Mouse (Mus musculus): ENCODE measurements around the gene Tfap4. TPM values are rescaled to one million over a fixed set of nuclear protein-coding genes. Genes with fewer than 3 reads are reported as not detected.
"Not testable (repeated sequence)": the region's sequence is repeated elsewhere in the genome, so short reads cannot be mapped to it uniquely, and the experiment has no call there.

Tfap4 gene
- polyA plus RNA-seq, 1 experiment from 2014 or later = 16.6 TPM

DNA sequence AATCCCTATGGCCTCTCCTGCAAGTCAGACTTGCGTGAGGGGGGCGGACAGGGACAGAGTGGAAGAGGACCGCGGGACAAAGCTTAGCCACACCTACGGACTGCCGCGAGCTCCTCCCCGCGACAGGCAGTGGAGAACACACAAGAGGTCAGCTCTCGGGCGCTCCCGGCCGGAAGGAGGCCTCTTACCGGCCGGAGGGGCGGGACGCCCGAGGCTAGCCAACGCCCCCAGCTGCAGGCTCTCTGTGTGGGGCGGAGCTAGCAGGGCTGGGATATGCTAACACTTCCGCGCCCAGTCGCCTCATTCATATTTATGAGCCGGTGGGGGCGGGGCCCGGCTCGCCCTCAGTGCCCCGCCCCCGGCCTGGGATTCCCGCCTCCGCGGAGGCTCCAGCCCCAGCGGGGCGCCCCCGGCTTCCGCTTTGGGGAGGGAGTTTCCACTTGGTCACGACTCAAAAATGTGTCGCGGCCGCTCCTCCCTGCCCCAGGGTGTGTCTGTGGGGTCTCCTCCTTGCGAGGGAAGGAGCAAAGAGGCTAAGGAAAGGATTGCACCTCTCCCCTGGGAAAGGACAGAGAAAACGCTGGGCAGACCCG, 27.0 kb upstream of the Tfap4 start:
- under 1% methylated on average over 21 of the region's 43 CpGs for WGBS
- ATAC-seq (ENCODE audit: low read depth) = peak; percentile 99
- Histone ChIP-seq H3K36me3 (ENCODE audit: control insufficient read depth, insufficient read depth, low read length) (peaks cover 8% of the 10 kb centered on the region; the same call in 1 of the 2 replicates), H3K9me3 (ENCODE audit: control insufficient read depth, low read length) (no peaks in the 10 kb centered on the region), H3K4me3 (ENCODE audit: low read depth, low read length) (peak overlapping the region; percentile 47), H3K4me1 (ENCODE audit: control insufficient read depth, insufficient read depth, low read length) (peaks cover 9% of the 10 kb centered on the region), H3K27me3 (replicated peaks; ENCODE audit: control insufficient read depth, insufficient read depth, low read length) (no peaks in the 10 kb centered on the region), H3K27ac (replicated peaks; ENCODE audit: low read depth, low read length) (peak overlapping the region; percentile 93), H3K9ac (ENCODE audit: low read depth, low read length) (peak overlapping the region; percentile 69), H3K4me2 (ENCODE audit: low read depth, low read length) (peak overlapping the region; percentile 68)
- peak; percentile 99 for DNase-seq (ENCODE audit: low spot score)

- H3K27ac ChIP-seq (replicated peaks; ENCODE audit: low read depth, low read length) = peak overlapping the region; percentile 93
- no peak for DNase-seq (ENCODE audit: low spot score)
- peak overlapping the region; percentile 69 for H3K9ac ChIP-seq (ENCODE audit: low read depth, low read length)
- peak overlapping the region; percentile 68 for H3K4me2 ChIP-seq (ENCODE audit: low read depth, low read length)
- H3K9me3 ChIP-seq (ENCODE audit: control insufficient read depth, low read length) = no peaks in the 10 kb centered on the region
- no peaks in the 10 kb centered on the region for H3K27me3 ChIP-seq (replicated peaks; ENCODE audit: control insufficient read depth, insufficient read depth, low read length)
- peaks cover 9% of the 10 kb centered on the region for H3K4me1 ChIP-seq (ENCODE audit: control insufficient read depth, insufficient read depth, low read length)
- peak; percentile 31 for ATAC-seq (ENCODE audit: low read depth)
- peak overlapping the region; percentile 47 for H3K4me3 ChIP-seq (ENCODE audit: low read depth, low read length)
- peaks cover 6% of the 10 kb centered on the region; the same call in 1 of the 2 replicates for H3K36me3 ChIP-seq (ENCODE audit: control insufficient read depth, insufficient read depth, low read length)
- WGBS = 9% methylated on average over 14 of the region's 14 CpGs
Observed at GRCm38 (mm10) chr16:4585642-4586530, 26.2 kb upstream of the Tfap4 start.

DNA sequence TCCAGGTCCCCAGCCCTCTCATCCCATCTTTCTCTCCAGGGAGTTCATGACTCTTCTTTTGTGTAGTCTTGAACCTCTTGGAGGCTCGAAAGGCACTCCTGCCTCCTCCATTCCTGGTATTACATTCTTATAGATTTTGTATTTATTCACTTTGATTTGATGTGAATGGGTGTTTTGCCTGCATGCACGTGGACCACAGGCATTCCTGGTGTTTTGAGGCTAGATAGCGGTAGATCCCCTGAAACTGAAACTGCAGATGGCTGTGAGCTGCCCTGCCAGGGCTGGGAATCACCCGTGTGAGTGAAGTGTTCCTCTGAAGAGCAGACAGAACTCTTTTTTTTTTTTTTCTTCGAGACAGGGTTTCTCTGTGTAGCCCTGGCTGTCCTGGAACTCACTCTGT, 24.8 kb upstream of the Tfap4 start:
- Histone ChIP-seq H3K27me3 (replicated peaks; ENCODE audit: control insufficient read depth, insufficient read depth, low read length) (no peaks in the 10 kb centered on the region), H3K27ac (replicated peaks; ENCODE audit: low read depth, low read length) (no peak overlapping the region), H3K4me1 (ENCODE audit: control insufficient read depth, insufficient read depth, low read length) (peaks cover 9% of the 10 kb centered on the region), H3K9ac (ENCODE audit: low read depth, low read length) (no peak overlapping the region), H3K4me2 (ENCODE audit: low read depth, low read length) (no peak overlapping the region), H3K4me3 (ENCODE audit: low read depth, low read length) (no peak overlapping the region), H3K9me3 (ENCODE audit: control insufficient read depth, low read length) (no peaks in the 10 kb centered on the region), H3K36me3 (ENCODE audit: control insufficient read depth, insufficient read depth, low read length) (no peaks in the 10 kb centered on the region)
- ATAC-seq (ENCODE audit: low read depth) (no peak), DNase-seq (ENCODE audit: low spot score) (no peak)
- 67% methylated on average over 5 of the region's 5 CpGs for WGBS

DNA sequence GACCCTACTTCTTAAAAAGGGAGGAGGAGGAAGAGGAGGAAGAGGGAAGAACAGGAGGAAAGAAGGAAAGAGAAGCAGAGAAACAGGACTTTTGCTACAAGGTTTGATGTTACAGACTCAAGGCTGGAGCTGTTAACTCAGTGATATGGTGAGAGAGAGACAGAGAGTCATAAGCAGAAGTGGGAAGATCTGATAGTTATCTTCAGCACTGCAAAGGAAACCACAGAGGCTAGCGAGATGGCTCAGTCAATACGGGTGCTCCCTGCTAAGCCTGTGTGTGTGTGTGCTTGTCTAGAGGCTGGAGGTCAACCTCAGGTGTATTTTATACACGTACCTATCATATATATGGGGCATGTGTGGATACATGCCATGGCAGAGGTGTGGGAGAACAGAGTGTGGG, 24.2 kb upstream of the Tfap4 start:
- no peak for ATAC-seq (ENCODE audit: low read depth)
- Histone ChIP-seq H3K36me3 (ENCODE audit: control insufficient read depth, insufficient read depth, low read length) (no peaks in the 10 kb centered on the region), H3K4me1 (ENCODE audit: control insufficient read depth, insufficient read depth, low read length) (peaks cover 9% of the 10 kb centered on the region), H3K27me3 (replicated peaks; ENCODE audit: control insufficient read depth, insufficient read depth, low read length) (no peaks in the 10 kb centered on the region), H3K27ac (replicated peaks; ENCODE audit: low read depth, low read length) (no peak overlapping the region), H3K4me3 (ENCODE audit: low read depth, low read length) (no peak overlapping the region), H3K9me3 (ENCODE audit: control insufficient read depth, low read length) (no peaks in the 10 kb centered on the region), H3K9ac (ENCODE audit: low read depth, low read length) (no peak overlapping the region), H3K4me2 (ENCODE audit: low read depth, low read length) (no peak overlapping the region)
- 82% methylated on average over 3 of the region's 3 CpGs for WGBS
- no peak for DNase-seq (ENCODE audit: low spot score)

GRCm38 (mm10) chr16:4581179-4581578, 21.5 kb upstream of the Tfap4 start:
- H3K9me3 ChIP-seq (ENCODE audit: control insufficient read depth, low read length); H3K9ac ChIP-seq (ENCODE audit: low read depth, low read length); H3K4me1 ChIP-seq (ENCODE audit: control insufficient read depth, insufficient read depth, low read length); H3K36me3 ChIP-seq (ENCODE audit: control insufficient read depth, insufficient read depth, low read length); H3K27me3 ChIP-seq (replicated peaks; ENCODE audit: control insufficient read depth, insufficient read depth, low read length); H3K4me3 ChIP-seq (ENCODE audit: low read depth, low read length); H3K27ac ChIP-seq (replicated peaks; ENCODE audit: low read depth, low read length); ATAC-seq (ENCODE audit: low read depth); DNase-seq (ENCODE audit: low spot score); H3K4me2 ChIP-seq (ENCODE audit: low read depth, low read length): not testable (repeated sequence)
- WGBS = 93% methylated on average over 3 of the region's 4 CpGs

GRCm38 (mm10) chr16:4578630-4579029, 19.0 kb upstream of the Tfap4 start:
- H3K9me3 ChIP-seq (ENCODE audit: control insufficient read depth, low read length) = no peaks in the 10 kb centered on the region
- H3K36me3 ChIP-seq (ENCODE audit: control insufficient read depth, insufficient read depth, low read length) = no peaks in the 10 kb centered on the region
- no peak overlapping the region for H3K27ac ChIP-seq (replicated peaks; ENCODE audit: low read depth, low read length)
- ATAC-seq (ENCODE audit: low read depth) (no peak), DNase-seq (ENCODE audit: low spot score) (no peak)
- 68% methylated on average over 7 of the region's 7 CpGs for WGBS
- H3K4me2 ChIP-seq (ENCODE audit: low read depth, low read length) = no peak overlapping the region
- no peak overlapping the region for H3K9ac ChIP-seq (ENCODE audit: low read depth, low read length)
- H3K27me3 ChIP-seq (replicated peaks; ENCODE audit: control insufficient read depth, insufficient read depth, low read length) = no peaks in the 10 kb centered on the region
- no peaks in the 10 kb centered on the region for H3K4me1 ChIP-seq (ENCODE audit: control insufficient read depth, insufficient read depth, low read length)
- H3K4me3 ChIP-seq (ENCODE audit: low read depth, low read length) = no peak overlapping the region

DNA sequence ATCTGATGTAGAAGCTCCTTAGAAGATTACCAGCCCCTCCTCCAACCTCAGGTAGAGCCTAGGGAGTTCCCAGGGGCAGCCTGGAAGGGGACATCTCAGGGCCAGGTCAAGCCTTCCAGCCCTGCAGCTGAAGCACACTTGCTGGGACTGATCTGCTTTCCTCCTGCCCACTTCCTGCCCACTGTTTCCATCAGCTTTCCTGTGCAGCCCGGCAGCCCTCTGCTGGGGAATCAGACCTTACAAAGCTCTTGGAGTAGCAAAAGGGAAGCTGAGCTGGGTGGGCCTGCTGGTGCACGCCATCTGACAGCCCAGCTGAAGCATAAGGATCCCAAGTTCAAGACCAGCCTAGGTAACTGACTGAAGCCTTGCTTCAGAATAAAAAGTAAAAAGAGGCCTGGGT, 17.2 kb upstream of the Tfap4 start:
- Histone ChIP-seq H3K4me2 (ENCODE audit: low read depth, low read length) (no peak overlapping the region), H3K27me3 (replicated peaks; ENCODE audit: control insufficient read depth, insufficient read depth, low read length) (no peaks in the 10 kb centered on the region), H3K36me3 (ENCODE audit: control insufficient read depth, insufficient read depth, low read length) (no peaks in the 10 kb centered on the region), H3K27ac (replicated peaks; ENCODE audit: low read depth, low read length) (no peak overlapping the region), H3K4me3 (ENCODE audit: low read depth, low read length) (no peak overlapping the region), H3K9me3 (ENCODE audit: control insufficient read depth, low read length) (no peaks in the 10 kb centered on the region), H3K9ac (ENCODE audit: low read depth, low read length) (no peak overlapping the region), H3K4me1 (ENCODE audit: control insufficient read depth, insufficient read depth, low read length) (no peaks in the 10 kb centered on the region)
- ATAC-seq (ENCODE audit: low read depth) = no peak
- DNase-seq (ENCODE audit: low spot score) = no peak
- 34% methylated on average over 2 of the region's 2 CpGs for whole genome bisulfite sequencing

DNA sequence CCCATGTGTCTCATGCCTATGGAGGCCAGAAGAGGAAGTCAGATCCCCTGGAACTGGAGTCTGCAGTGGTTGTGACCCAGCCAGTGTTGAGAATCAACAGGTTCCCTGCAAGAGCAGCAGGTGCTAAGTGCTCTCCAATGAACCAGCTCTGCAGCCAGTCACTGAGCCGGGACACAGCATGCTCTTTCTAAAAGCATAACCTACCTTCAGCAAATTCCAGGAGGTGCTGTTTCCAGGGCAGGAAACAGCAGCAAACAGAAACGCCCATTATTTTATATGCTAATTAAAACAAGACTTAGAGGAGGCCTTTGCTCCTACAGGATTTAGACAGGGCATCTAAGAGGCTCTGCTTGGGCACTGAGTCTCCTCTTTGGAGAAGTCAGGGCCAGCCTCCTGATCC, 16.4 kb upstream of the Tfap4 start:
- H3K4me1 ChIP-seq (ENCODE audit: control insufficient read depth, insufficient read depth, low read length) = peaks cover 2% of the 10 kb centered on the region
- no peak overlapping the region for H3K27ac ChIP-seq (replicated peaks; ENCODE audit: low read depth, low read length)
- H3K27me3 ChIP-seq (replicated peaks; ENCODE audit: control insufficient read depth, insufficient read depth, low read length) = no peaks in the 10 kb centered on the region
- no peak for DNase-seq (ENCODE audit: low spot score)
- 31% methylated on average over 2 of the region's 2 CpGs for WGBS
- no peak overlapping the region for H3K9ac ChIP-seq (ENCODE audit: low read depth, low read length)
- no peaks in the 10 kb centered on the region for H3K36me3 ChIP-seq (ENCODE audit: control insufficient read depth, insufficient read depth, low read length)
- no peak overlapping the region for H3K4me2 ChIP-seq (ENCODE audit: low read depth, low read length)
- H3K9me3 ChIP-seq (ENCODE audit: control insufficient read depth, low read length) = no peaks in the 10 kb centered on the region
- no peak for ATAC-seq (ENCODE audit: low read depth)
- no peak overlapping the region for H3K4me3 ChIP-seq (ENCODE audit: low read depth, low read length)

Data from embryonic facial prominence, embryonic 14.5 days (tissue).